Mouse (Mus musculus) left cerebral cortex, adult 11 months (tissue): ENCODE data around the gene Syngr2.
"Not testable (repeated sequence)": the region's sequence is repeated elsewhere in the genome, so short reads cannot be mapped to it uniquely, and the experiment has no call there.

Experiments
- DNase-seq: peaks from one replicate; pipeline ENCODE4 v3.0.0; 2022; ENCODE audit warnings: low spot score

The Syngr2 gene

DNA sequence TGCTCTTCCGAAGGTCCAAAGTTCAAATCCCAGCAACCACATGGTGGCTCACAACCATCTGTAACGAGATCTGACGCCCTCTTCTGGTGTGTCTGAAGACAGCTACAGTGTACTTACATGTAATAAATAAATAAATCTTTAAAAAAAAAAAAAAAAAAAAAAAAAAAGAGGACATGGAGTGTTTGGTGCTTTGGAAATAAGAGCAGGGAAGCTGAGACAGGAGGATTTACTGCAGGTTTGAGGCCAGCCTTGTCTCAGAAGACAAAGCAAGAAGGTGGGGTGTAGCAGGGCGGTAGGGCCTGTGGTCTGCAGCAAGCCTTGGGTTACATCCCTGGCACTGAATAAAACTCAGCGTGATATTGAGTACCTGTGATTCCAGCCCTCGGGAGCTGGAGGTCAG, 24.0 kb downstream of the Syngr2 start:
- not testable (repeated sequence) for DNase-seq

DNA sequence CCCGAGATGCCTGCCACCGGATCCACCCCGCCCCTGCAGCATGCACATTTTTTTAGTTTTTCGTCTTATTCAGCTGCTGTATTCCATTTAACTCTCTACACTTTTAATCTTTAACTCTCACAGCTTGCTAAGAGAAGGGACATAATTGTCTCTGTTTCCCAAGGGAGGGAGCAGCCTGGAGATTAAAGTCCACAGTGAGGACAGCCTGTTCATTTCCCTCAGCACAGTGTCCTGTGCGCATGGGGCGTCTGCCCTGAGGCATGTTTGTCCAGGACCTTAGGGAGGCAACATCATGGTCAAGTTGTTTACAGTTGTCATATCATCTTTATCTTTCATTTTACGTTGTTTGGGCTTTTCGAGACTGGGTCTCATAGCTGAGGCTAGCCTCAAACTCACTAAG, 24.6 kb downstream of the Syngr2 start:
- no peak for DNase-seq

DNA sequence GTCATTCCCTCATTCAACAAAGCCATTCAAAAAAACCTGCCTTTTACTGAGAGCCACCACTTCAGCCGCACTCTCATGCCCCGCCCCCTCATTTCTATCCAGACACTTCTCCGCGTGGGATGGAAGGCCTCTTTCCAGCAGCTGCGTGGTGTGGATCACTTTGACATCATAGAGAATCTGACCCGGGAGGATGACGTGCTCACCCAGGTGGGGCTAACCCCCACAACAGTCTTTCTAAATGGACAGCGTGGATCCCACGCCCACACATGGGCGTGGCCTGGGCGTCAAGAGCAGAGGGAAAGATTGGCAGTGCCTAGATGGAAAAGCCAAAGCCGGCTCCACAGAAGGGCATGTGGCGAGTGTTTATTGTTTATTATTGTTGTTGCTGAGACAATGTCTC, 26.8 kb downstream of the Syngr2 start:
- no peak for DNase-seq

DNA sequence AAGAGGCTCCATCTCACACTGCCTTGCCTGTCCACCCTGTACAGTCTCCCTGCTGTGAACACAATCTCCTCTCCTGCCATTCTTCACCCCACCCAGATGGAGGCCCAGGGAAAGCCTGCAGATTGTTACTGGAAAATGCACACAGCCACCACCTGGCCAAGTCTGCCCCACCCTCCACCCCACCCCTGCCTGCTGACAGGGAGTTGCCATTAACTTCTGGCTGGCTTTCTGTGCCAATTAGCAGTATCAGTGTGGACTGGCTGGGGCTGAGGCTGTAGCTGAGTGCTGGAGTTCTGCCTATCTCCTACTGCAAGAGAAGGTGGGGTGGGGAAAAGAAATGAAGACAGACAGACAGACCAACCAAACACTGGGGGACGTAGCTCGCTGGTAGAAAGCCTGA, 29.1 kb downstream of the Syngr2 start:
- no peak for DNase-seq

DNA sequence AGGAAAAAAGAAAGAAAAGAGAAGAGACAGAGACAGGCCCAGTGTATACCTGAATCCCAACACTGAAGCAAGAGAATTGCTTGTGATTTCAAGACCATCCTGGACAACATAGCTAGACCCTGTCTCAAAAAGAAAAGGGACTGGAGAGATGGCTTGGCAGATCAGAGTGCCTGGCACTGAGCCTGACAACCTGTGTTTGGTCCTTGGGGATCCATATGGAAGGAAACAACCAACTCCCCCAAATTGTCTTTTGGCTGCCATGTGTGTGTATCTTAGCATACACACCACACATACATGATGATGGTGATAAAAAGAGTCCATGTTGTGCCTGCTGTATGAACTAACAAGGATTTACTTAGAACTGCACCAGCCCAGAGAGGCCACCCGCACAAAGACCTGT, 29.6 kb downstream of the Syngr2 start:
- no peak for DNase-seq

DNA sequence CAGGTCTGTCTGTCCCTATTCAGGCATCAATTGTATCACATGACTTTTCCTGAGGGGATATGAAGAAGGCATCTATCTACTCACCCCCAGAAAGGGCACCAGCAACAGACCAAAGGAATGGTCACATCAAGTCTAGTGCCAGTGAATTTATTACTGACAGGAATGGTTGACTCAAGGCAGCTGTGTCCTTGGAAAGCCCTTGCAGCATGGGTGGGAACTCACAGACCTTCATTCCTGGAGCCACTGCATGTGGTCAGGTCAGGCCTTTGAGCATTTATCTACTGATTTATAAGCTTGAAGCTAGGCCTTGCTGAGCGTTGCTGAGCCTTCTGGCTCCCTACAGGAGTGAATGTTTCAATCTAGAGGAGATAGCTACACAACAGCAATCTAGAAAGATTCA, 31.4 kb downstream of the Syngr2 start:
- no peak for DNase-seq

DNA sequence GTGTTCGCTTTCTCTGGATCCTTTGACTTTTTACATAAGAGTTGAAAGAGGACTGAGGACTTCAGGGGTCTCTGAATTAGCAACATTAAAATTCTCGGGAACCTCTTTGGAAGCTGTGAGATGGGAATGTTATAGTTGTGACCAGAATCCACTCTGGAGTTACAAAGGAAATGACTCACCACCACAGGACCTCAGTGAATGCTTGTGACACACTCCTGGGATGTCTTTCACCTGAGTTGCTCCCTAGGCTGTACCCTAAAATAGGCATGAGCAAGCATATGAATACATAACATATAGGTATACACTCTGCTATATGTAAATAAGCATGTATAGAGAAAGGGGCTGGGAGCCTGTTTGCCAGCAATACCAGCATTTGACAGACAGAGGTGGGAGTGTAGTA, 34.0 kb downstream of the Syngr2 start:
- DNase-seq: no peak

DNA sequence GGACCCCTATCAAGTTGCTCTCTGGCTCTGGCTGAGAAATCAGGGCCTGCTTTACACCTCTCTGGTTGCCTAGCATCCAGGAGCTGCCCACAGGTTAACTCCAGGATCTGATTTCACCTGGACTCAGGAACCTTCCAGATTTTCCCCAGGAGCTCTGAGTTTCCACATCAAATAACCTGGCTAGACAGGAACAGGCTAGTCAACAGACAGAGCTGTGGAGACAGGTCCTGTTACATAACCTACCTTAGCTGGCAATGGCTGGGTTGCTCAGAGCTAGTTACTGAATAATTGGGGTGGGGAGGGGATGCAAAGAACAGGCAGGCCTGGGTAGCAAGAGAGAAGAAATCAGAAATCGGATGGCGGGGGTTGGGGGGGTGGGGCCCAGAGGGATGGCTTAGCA, 35.5 kb downstream of the Syngr2 start:
- DNase-seq: no peak

DNA sequence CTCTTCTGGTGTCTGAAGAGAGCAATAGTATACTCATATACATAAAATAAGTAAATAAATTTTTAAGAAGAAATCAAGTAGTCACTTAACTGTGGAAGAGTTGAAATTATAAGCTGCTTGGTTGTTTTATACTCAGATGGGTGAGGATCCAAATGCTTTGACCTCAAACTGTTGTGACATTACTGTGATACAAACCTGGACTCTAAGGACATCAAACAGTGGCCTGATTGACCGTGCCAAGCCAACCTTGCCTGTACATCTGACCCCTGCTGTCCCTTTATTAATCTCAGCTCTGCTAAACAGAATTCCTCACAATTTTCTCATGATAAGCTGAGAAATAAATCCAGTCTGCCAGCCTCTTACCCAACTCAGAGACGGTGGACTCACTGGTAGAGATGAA, 36.2 kb downstream of the Syngr2 start:
- no peak for DNase-seq

DNA sequence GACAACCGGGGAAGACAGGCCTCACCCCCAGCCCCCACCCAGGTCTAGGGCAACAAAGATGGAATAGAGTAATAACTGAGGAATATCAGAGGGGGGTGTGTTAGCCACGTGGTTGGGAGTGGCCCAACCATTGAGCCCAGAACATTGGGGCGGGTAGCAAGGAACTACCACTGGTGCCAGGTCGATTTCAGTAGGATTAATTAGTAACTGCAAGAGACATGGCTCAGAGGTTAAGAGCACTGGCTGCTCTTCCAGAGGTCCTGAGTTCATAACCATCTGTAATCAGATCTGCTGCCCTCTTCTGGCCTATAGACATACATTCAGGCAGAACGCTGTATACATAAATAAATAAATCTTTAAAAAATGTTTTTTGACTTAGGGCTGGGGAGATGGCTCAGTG, 37.2 kb downstream of the Syngr2 start:
- DNase-seq: no peak

DNA sequence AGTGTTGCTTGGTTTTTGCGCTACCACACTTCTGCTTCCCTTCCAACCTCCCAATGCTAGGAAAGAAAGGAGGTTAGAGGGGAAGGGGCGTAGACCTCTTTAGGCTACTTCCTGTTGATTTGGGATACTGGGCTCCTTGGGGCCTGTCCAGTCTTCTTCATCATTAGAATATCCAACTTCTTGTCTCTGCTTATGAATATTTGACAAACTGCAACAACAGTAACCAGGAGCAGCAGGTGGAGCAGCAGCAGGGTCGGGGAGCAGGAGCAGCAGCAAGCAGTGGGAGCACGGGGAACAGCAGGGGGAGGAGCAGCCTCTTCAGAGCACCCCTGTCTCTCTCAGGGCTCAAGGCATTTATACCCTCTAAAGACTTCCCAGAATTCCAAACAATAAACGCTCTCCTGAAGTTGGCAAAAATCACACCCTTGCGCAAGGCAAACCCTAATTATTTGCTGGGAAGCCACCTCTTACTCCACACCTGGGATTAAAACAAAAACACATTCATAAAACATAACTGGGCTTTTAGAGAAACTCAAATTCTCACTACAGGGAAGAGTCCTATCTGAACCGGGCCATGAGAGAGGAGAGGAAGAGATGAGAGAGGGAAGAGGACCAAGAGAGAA, 38.2 kb downstream of the Syngr2 start:
- no peak for DNase-seq

DNA sequence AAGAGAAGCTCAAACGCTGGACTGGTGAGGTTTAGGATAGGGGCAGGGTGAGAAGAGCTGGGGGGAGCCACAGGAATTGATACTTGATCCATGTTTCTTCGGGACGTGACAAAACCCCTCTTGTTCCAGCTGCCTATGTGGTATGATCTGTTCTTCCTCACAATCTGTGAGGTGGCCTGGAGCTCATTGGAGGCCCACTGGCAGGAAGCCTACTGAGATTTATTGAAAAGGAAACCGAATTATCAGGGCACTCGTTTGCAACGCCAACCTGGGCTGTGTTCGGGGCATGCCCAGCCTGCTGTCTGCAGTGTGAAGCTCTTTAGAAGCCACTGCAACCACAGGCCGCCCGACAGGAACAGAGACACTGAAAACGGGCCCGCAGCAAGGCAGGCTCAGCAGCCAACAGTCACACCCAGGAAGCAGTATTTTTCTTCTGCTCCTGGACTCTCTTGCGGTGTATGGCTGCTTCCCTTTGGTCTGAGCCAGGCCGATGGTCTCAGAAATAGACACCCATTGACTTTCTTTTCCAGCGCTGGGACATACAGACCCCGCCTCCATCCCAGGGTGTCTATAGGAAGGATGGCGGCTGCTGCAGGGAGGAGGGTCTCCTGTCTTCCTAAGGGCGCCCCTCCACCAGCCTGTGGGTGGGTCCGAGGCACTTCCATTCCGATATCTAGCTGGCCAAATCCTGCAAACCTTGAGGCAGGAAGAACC, 39.0 kb downstream of the Syngr2 start:
- no peak for DNase-seq

DNA sequence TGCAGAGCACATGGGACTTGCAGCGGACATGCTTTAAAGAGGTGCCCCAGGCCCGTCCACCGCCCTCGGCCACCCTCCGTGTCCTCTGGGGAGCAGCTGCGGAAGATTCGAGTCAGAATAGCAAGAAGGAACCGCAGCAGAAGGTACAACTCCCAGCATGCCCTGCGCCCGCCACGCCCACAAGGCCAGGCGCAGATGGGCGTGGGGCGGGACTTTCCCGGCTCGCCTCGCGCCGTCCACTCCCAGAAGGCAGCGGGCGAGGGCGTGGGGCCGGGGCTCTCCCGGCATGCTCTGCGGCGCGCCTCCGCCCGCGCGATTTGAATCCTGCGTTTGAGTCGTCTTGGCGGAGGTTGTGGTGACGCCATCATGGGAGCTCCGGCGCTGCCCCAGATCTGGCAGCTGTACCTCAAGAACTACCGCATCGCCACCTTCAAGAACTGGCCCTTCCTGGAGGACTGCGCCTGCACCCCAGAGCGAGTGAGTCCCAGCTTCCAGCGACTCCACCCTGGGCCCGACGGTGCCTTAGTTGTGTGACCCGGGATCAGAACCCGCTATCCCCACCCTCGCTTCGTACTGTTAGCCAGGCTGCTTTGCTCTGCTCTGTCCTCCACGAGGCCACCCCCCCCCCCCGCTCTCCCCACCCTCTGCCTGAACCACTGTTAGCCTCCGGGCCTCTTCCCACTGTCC, 39.7 kb downstream of the Syngr2 start, which contains the start of gene Birc5:
TSS of gene Birc5 (plus strand) at position 267 of the 687 bp plus-strand sequence.
- DNase-seq: peak; percentile 92

DNA sequence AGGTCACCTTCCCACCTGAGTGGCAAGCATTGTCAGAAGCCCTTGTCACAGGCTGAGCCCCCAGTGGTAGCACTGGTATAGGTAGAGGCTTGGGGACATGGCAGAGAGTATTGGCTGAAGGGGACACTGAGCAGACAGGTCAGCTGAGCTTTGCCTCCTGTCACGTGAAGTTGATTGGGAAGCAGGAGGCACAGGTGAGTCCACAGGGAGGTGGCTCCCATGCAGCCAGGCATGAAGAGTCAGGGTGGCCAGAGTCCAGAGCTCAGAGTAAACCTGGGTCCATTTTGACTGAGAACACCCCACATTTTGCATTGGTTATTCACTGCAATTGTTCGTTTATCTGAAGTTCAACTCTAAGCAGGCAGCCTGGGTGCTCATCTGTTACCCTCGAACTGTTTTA, 43.4 kb downstream of the Syngr2 start:
- no peak for DNase-seq

DNA sequence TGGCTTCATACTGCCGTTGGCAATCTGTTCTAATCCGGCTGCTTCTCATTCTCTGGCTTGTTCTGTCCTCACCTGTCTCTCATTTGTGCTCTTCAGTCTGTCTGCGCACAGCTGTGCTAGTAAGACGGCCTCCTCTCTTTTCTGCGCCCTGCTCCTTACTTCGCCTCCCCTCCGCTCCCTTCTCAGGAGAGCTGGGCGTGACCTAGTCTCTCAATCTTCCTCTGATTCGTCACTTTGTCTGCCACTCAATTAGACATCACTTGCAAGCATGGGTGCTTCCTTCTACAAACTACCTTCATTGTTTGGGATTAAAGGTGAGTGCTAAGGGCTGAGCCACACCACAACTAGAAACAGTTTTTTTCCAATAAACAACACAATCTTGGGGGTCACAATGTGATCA, 44.8 kb downstream of the Syngr2 start:
- DNase-seq: no peak

DNA sequence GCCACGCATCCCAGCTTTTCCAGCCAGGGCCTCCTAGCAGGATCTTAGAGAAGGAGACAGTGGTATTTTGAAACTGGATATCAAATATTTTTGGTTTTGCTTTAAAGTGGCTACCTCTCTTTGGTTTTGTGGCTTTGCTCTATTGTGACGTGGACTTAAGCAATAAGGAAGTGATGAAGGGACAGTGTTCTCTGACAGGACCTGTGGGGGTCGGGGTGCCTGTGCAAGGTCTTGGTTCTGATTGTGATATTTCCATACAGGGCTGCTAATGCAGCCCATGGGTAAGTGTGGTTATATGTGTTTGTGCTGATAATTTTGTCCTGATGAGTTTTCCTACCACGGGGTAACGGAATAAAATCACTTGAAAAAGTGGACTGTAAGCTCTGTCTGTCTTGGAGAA, 45.9 kb downstream of the Syngr2 start:
- DNase-seq: no peak

DNA sequence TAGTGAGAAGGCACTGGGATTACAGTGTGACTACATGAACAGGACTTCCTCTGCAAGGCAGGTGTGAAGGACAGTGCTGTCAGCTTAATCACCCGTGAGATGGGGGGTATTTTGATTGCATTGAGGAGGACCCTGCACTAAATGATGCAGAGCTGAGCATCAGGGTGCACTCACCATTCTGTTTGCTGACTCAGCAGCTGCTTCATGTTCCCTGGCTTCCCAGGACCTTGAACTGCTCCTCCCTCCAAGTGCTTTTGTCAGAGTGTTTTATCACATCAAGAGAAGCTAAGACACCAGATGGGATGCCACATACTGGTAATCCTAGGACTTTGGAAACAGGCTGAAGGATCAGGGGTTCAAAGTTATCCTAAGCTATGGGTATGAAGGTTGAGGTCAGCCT, 46.5 kb downstream of the Syngr2 start:
- no peak for DNase-seq

DNA sequence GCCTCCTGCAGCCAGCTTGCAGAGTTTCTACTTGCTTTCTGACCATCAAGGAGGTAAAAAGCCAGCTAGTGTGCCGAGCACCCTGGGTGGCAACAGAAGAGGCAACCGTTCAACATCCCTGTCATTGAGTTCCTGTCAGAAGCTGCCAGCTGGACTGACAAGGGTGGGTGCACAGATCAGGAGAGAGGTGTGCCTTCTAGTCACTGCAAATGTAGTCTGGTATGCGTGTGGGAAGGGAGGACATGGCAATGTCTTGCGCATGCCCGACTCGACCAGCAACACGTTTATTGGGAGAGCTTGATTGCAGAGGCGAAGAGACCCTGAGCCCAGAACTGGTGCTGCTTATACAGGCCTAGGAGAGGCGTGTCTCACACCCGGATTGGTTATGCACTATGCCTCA, 48.0 kb downstream of the Syngr2 start:
- DNase-seq: no peak

DNA sequence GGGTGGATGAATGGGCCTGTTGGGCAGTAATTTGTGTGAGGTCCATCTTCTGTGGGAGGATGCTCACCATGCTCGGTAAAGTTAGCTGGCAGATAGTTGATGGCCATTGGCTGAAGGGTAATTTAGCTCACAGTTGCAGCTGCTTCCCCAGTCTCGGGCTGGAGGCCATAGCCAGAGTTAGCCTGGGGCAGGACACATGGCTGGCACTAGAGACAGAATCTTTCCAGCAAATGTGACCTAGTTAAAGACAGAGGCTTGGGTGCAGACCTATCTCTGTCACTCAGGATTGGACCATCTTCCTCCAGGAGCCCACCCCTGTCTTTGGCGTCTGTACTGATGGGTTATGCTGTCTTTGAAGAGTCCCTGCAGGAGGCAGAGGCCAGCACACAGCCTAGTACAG, 48.9 kb downstream of the Syngr2 start:
- no peak for DNase-seq

DNA sequence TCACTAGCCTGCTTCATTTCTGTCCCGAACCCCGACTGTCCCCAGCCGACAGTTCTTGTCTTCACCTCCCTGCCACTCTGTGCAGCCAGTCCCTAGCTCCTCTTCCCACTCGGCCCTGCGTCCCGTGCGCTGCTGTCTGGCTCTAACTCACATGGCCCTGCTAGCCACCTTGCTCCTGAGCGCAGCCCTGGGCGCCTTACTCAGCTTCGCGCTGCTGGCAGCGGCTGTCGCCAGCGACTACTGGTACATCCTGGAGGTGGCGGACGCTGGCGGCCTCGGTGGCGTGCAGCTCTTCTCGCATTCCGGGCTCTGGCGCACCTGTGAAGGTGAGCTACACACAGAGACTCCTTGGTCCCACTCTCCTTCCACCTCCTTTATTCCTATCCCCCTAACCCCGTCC, 51.1 kb downstream of the Syngr2 start, which contains the start of gene Tmem235:
TSS of gene Tmem235 (plus strand) at position 152 of the 400 bp plus-strand sequence.
- DNase-seq: no peak

DNA sequence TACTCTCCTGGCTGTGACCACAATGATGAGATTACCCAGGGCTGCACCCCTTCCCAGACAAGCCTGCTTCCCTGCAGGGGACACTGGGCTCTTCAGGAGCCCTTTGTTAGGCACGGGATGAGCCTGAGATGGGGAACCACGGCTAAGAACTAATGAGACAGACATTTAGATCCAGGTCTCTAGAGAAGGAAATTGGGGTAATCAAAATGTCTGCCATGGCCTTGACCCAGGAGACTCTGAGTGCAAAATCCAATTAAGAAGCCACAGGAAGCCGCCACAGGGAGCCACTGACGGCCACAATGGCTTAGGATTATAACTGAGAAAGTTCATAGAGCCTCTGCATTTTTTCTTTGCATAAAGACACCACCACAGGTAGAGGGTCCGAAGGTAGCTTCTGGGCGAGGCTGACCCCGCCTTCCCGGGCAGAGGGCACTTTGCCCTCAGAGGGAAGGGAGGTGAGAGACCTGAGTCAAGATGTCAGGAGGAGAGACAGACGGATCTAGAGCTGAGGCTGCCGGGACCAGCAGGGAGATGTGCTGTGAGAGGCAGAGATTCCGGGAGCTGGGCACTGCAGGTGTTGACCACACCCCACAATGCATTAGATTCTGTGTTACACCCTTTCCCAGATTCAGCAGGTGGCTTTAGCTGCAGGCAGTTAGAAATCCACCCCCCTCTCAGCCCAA, 53.8 kb downstream of the Syngr2 start:
- no peak for DNase-seq
